Mouse (Mus musculus) gastrocnemius, postnatal 4 days (tissue): ENCODE results near the gene Ccser1. TPM values are rescaled to one million over a fixed set of nuclear protein-coding genes. Genes with fewer than 3 reads are reported as not detected.

Source experiments
- DNase-seq, 2 experiments: peaks; one replicate each; pipeline ENCODE4 v3.0.0; 2021 to 2022; ENCODE audit warnings: low spot score in 2 of 2, mixed read lengths in 2 of 2
- total RNA-seq, 2 experiments: library from RNA; stranded (reverse); gene quantifications; 2 replicates each; pipeline ENCODE4 v1.2.3; 2021

The Ccser1 gene
- total RNA-seq, 2 experiments from 2014 or later = 5.8 to 7.9 TPM

- no peak for DNase-seq
Measured at GRCm38 (mm10) chr6:61431726-61431984, 251.5 kb downstream of the Ccser1 start.

GRCm38 (mm10) chr6:61432167-61432566 is 252.0 kb downstream of the Ccser1 start:
- no peak for DNase-seq

- DNase-seq = no peak
Measured at GRCm38 (mm10) chr6:61432703-61433102, 252.6 kb downstream of the Ccser1 start.

GRCm38 (mm10) chr6:61438165-61438564 is 258.0 kb downstream of the Ccser1 start:
- no peak for DNase-seq

- DNase-seq = no peak
Measured at GRCm38 (mm10) chr6:61471371-61472152, 291.4 kb downstream of the Ccser1 start.

- DNase-seq = no peak
Measured at GRCm38 (mm10) chr6:61485336-61485735, 305.2 kb downstream of the Ccser1 start.

- DNase-seq = no peak
Measured at GRCm38 (mm10) chr6:61491979-61492821, 312.1 kb downstream of the Ccser1 start.

GRCm38 (mm10) chr6:61493386-61493785 is 313.3 kb downstream of the Ccser1 start:
- no peak for DNase-seq

GRCm38 (mm10) chr6:61515310-61515709 is 335.2 kb downstream of the Ccser1 start:
- no peak for DNase-seq

- DNase-seq = no peak
Measured at GRCm38 (mm10) chr6:61521587-61521986, 341.5 kb downstream of the Ccser1 start.

- DNase-seq = no peak
Measured at GRCm38 (mm10) chr6:61522108-61522507, 342.0 kb downstream of the Ccser1 start.

GRCm38 (mm10) chr6:61523748-61524493 is 343.8 kb downstream of the Ccser1 start:
- DNase-seq = no peak

GRCm38 (mm10) chr6:61540732-61541131 is 360.6 kb downstream of the Ccser1 start:
- DNase-seq = no peak

- DNase-seq = no peak
Measured at GRCm38 (mm10) chr6:61543459-61544044, 363.4 kb downstream of the Ccser1 start.

- DNase-seq = no peak
Measured at GRCm38 (mm10) chr6:61567551-61567950, 387.4 kb downstream of the Ccser1 start.

GRCm38 (mm10) chr6:61567967-61568366 is 387.8 kb downstream of the Ccser1 start:
- no peak for DNase-seq

GRCm38 (mm10) chr6:61581696-61582095 is 401.6 kb downstream of the Ccser1 start:
- DNase-seq = no peak

- DNase-seq = no peak
Measured at GRCm38 (mm10) chr6:61588999-61589398, 408.9 kb downstream of the Ccser1 start.

- DNase-seq = no peak
Measured at GRCm38 (mm10) chr6:61601911-61602310, 421.8 kb downstream of the Ccser1 start.

- no peak for DNase-seq
Measured at GRCm38 (mm10) chr6:61614920-61615319, 434.8 kb downstream of the Ccser1 start.

GRCm38 (mm10) chr6:61621707-61622106 is 441.6 kb downstream of the Ccser1 start:
- DNase-seq = no peak
